Mouse (Mus musculus) cortical plate, adult 2 months (tissue): ENCODE data around the gene Arhgef3.

ENCODE experiments used
- CTCF ChIP-seq: fragments of 200-500 bp; IDR thresholded peaks from 2 replicates; pipeline ENCODE4 v1.5.1; 2011; ENCODE audit warnings: mild to moderate bottlenecking, control low read depth, low read length; ENCODE audit not compliant: insufficient read depth; ENCODE audit errors: extremely low read depth
- POLR2A ChIP-seq: fragments of 200-500 bp; IDR thresholded peaks from 2 replicates; pipeline ENCODE4 v1.6.1; 2011; ENCODE audit warnings: mild to moderate bottlenecking, low read length, control low read depth; ENCODE audit not compliant: insufficient read depth; ENCODE audit errors: extremely low read depth

DNA sequence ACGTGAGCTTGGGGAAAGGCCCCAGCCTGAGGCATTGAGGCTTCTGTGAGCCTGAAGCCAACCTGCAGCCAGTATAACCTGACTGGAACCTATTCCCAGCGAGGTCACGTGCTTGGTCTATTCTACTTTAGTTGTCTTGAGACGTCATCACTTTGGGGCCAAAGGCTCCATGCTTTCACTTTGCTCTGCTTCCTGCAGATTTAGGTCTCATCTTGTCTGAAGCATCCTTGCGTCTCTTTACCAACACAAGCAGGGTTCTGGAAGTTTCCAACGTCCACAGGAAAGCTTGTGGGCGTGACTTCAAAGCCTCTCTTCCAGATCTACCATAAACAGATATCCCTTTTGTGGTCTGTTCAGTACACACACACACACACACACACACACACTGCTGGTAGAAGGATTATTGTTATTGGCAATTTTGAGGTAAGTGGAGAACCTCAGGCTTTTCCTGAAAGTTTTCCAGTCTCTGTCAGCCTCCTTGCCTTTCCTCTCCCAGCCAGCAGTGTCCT, 135.6 kb downstream of the Arhgef3 start:
- TF ChIP-seq POLR2A (no peak), CTCF (no peak)
